Mouse (Mus musculus) MEL (cell line): ENCODE measurements at regions not wholly inside any gene's neighbourhood (a gene's known extent, or its start where the extent isn't known, plus 50 kb on each side); places are given as distances from the start of the nearest gene placed in this dataset.

ENCODE experiments used
- DNase-seq: peaks from one replicate; pipeline ENCODE4 v3.0.0; 2011; ENCODE audit warnings: low read depth, low spot score
- H3K27ac ChIP-seq: 2 replicates; pipeline ENCODE4 v1.5.1; 2012; ENCODE audit warnings: low read depth, mild to moderate bottlenecking, control low read depth, low read length, moderate library complexity; ENCODE audit not compliant: control insufficient read depth
- H3K27me3 ChIP-seq, 2 experiments: fragments of 150-350 bp in 1 of 2; sonication (generic) in 1 of 2; 2 replicates each; pipeline ENCODE4 v1.6.1; 2012; ENCODE audit warnings: low read length in 2 of 2, mild to moderate bottlenecking in 2 of 2, improper control_type of control experiment in 1 of 2, moderate library complexity in 1 of 2; ENCODE audit not compliant: insufficient read depth in 2 of 2, control insufficient read depth in 1 of 2
- H3K36me3 ChIP-seq, 2 experiments: 2 replicates each; pipeline ENCODE4 v1.6.1; 2012 to 2014; ENCODE audit warnings: low read length in 2 of 2, improper control_type of control experiment in 1 of 2, inconsistent platforms in 1 of 2, mild to moderate bottlenecking in 1 of 2; ENCODE audit not compliant: insufficient read depth in 2 of 2, control insufficient read depth in 1 of 2
- H3K4me1 ChIP-seq, 2 experiments: fragments of 150-350 bp in 1 of 2; sonication (generic) in 1 of 2; 2 replicates each; pipeline ENCODE4 v1.6.1; 2012; ENCODE audit warnings: low read length in 2 of 2, improper control_type of control experiment in 1 of 2, mild to moderate bottlenecking in 1 of 2; ENCODE audit not compliant: insufficient read depth in 2 of 2, control insufficient read depth in 1 of 2
- H3K4me3 ChIP-seq, 2 experiments: fragments of 150-350 bp in 1 of 2; sonication (generic) in 1 of 2; 2 replicates each; pipeline ENCODE4 v1.5.1; 2012; ENCODE audit warnings: low read depth in 2 of 2, low read length in 2 of 2, mild to moderate bottlenecking in 2 of 2, moderate library complexity in 2 of 2, control low read depth in 1 of 2, improper control_type of control experiment in 1 of 2; ENCODE audit not compliant: control insufficient read depth in 1 of 2, insufficient read depth in 1 of 2
- H3K79me2 ChIP-seq: 2 replicates; pipeline ENCODE4 v1.6.1; 2012; ENCODE audit warnings: mild to moderate bottlenecking, low read length, moderate library complexity; ENCODE audit not compliant: control insufficient read depth, poor library complexity, insufficient read depth
- H3K9ac ChIP-seq: 2 replicates; pipeline ENCODE4 v1.6.1; 2012; ENCODE audit warnings: low read depth, mild to moderate bottlenecking, control low read depth, low read length, moderate library complexity; ENCODE audit not compliant: control insufficient read depth, poor library complexity, severe bottlenecking
- H3K9me3 ChIP-seq: fragments of 150-350 bp; sonication (generic); replicated peaks from 2 replicates; pipeline ENCODE4 v1.6.1; 2012; ENCODE audit warnings: mild to moderate bottlenecking, low read length, improper control_type of control experiment, moderate library complexity; ENCODE audit not compliant: insufficient read depth
- BHLHE40 ChIP-seq: IDR thresholded peaks from 2 replicates; pipeline ENCODE4 v1.6.1; 2012; ENCODE audit warnings: low read depth, mild to moderate bottlenecking, inconsistent platforms, low read length, improper control_type of control experiment, borderline replicate concordance
- CHD1 ChIP-seq: IDR thresholded peaks from 2 replicates; pipeline ENCODE4 v1.6.1; 2012; ENCODE audit warnings: low read depth, mild to moderate bottlenecking, inconsistent platforms, low read length, improper control_type of control experiment
- CHD2 ChIP-seq: IDR thresholded peaks from 2 replicates; pipeline ENCODE4 v1.6.1; 2011; ENCODE audit warnings: low read length, improper control_type of control experiment
- CTCF ChIP-seq, 3 experiments: IDR thresholded peaks in 2 of 3; conservative IDR thresholded peaks in 1 of 3; 2 replicates each; pipeline ENCODE4 v1.5.1; 2011 to 2012; ENCODE audit warnings: low read length in 3 of 3, low read depth in 2 of 3, mild to moderate bottlenecking in 2 of 3, improper control_type of control experiment in 1 of 3, inconsistent platforms in 1 of 3, mixed read lengths in 1 of 3, moderate library complexity in 1 of 3; ENCODE audit not compliant: control insufficient read depth in 1 of 3, insufficient read depth in 1 of 3, poor library complexity in 1 of 3, severe bottlenecking in 1 of 3
- E2F4 ChIP-seq: IDR thresholded peaks from 2 replicates; pipeline ENCODE4 v1.6.1; 2011; ENCODE audit warnings: low read depth, low read length, improper control_type of control experiment, borderline replicate concordance
- EP300 ChIP-seq, 2 experiments: IDR thresholded peaks; 2 replicates each; pipeline ENCODE4 v1.6.1; 2011; ENCODE audit warnings: improper control_type of control experiment in 2 of 2, low read length in 2 of 2, low read depth in 1 of 2, mild to moderate bottlenecking in 1 of 2
- ETS1 ChIP-seq: IDR thresholded peaks from 2 replicates; pipeline ENCODE4 v1.6.1; 2012; ENCODE audit warnings: low read depth, mild to moderate bottlenecking, inconsistent platforms, low read length, improper control_type of control experiment, moderate library complexity
- GABPA ChIP-seq: IDR thresholded peaks from 2 replicates; pipeline ENCODE4 v1.6.1; 2012; ENCODE audit warnings: low read depth, mild to moderate bottlenecking, inconsistent platforms, low read length, improper control_type of control experiment, moderate library complexity
- GATA1 ChIP-seq: IDR thresholded peaks from 2 replicates; pipeline ENCODE4 v1.6.1; 2011; ENCODE audit warnings: low read depth, low read length, improper control_type of control experiment
- HCFC1 ChIP-seq: IDR thresholded peaks from 2 replicates; pipeline ENCODE4 v1.6.1; 2012; ENCODE audit warnings: low read depth, mild to moderate bottlenecking, inconsistent platforms, low read length, improper control_type of control experiment, moderate library complexity
- JUND ChIP-seq: IDR thresholded peaks from 2 replicates; pipeline ENCODE4 v1.6.1; 2011; ENCODE audit warnings: low read depth, mild to moderate bottlenecking, improper control_type of control experiment, low read length
- MAFK ChIP-seq: IDR thresholded peaks from 2 replicates; pipeline ENCODE4 v1.6.1; 2011; ENCODE audit warnings: low read depth, mild to moderate bottlenecking, low read length, improper control_type of control experiment, borderline replicate concordance
- MAZ ChIP-seq: IDR thresholded peaks from 2 replicates; pipeline ENCODE4 v1.6.1; 2012; ENCODE audit warnings: low read depth, mild to moderate bottlenecking, inconsistent platforms, low read length, improper control_type of control experiment
- MEF2A ChIP-seq: IDR thresholded peaks from 2 replicates; pipeline ENCODE4 v1.6.1; 2014; ENCODE audit warnings: low read depth, mild to moderate bottlenecking, inconsistent platforms, low read length, improper control_type of control experiment; ENCODE audit not compliant: poor library complexity, insufficient replicate concordance, severe bottlenecking; ENCODE audit errors: extremely low read depth
- MXI1 ChIP-seq: IDR thresholded peaks from 2 replicates; pipeline ENCODE4 v1.6.1; 2011; ENCODE audit warnings: mild to moderate bottlenecking, low read depth, low read length, improper control_type of control experiment
- MYB ChIP-seq: IDR thresholded peaks from 2 replicates; pipeline ENCODE4 v1.6.1; 2011; ENCODE audit warnings: mild to moderate bottlenecking, low read depth, low read length, improper control_type of control experiment
- MYC ChIP-seq: IDR thresholded peaks from 2 replicates; pipeline ENCODE4 v1.6.1; 2011; ENCODE audit warnings: low read depth, mild to moderate bottlenecking, low read length, improper control_type of control experiment, moderate library complexity
- NELFE ChIP-seq: IDR thresholded peaks from 2 replicates; pipeline ENCODE4 v1.6.1; 2011; ENCODE audit warnings: low read depth, low read length, improper control_type of control experiment
- POLR2A ChIP-seq, 2 experiments: IDR thresholded peaks; 2 replicates each; pipeline ENCODE4 v1.6.1; 2011 to 2012; ENCODE audit warnings: low read length in 2 of 2, mild to moderate bottlenecking in 2 of 2, control low read depth in 1 of 2, improper control_type of control experiment in 1 of 2, low read depth in 1 of 2, moderate library complexity in 1 of 2; ENCODE audit not compliant: control insufficient read depth in 1 of 2, insufficient read depth in 1 of 2, poor library complexity in 1 of 2
- POLR2AphosphoS2 ChIP-seq: IDR thresholded peaks from 2 replicates; pipeline ENCODE4 v1.6.1; 2011; ENCODE audit warnings: low read length, improper control_type of control experiment
- POLR2AphosphoS5 ChIP-seq: IDR thresholded peaks from 2 replicates; pipeline ENCODE4 v1.6.1; 2012; ENCODE audit warnings: low read depth, borderline replicate concordance, mild to moderate bottlenecking, inconsistent platforms, low read length, moderate library complexity, mixed read lengths
- RAD21 ChIP-seq: IDR thresholded peaks from 2 replicates; pipeline ENCODE4 v1.6.1; 2011; ENCODE audit warnings: mild to moderate bottlenecking, low read depth, low read length, improper control_type of control experiment
- RCOR1 ChIP-seq: IDR thresholded peaks from 2 replicates; pipeline ENCODE4 v1.6.1; 2012; ENCODE audit warnings: low read depth, mild to moderate bottlenecking, inconsistent platforms, low read length, improper control_type of control experiment
- SIN3A ChIP-seq: IDR thresholded peaks from 2 replicates; pipeline ENCODE4 v1.6.1; 2012; ENCODE audit warnings: low read length, improper control_type of control experiment, inconsistent platforms
- SMC3 ChIP-seq: IDR thresholded peaks from 2 replicates; pipeline ENCODE4 v1.6.1; 2011; ENCODE audit warnings: low read depth, low read length, improper control_type of control experiment
- TAL1 ChIP-seq: IDR thresholded peaks from 2 replicates; pipeline ENCODE4 v1.6.1; 2012; ENCODE audit warnings: mild to moderate bottlenecking, inconsistent platforms, low read length, moderate library complexity, mixed read lengths
- TBP ChIP-seq: IDR thresholded peaks from 2 replicates; pipeline ENCODE4 v1.8.0; 2011; ENCODE audit warnings: low read depth, low read length, improper control_type of control experiment
- TCF12 ChIP-seq: IDR thresholded peaks from 2 replicates; pipeline ENCODE4 v1.6.1; 2014; ENCODE audit warnings: low read depth, mild to moderate bottlenecking, inconsistent platforms, low read length, improper control_type of control experiment, moderate library complexity
- USF1 ChIP-seq: IDR thresholded peaks from 2 replicates; pipeline ENCODE4 v1.6.1; 2014; ENCODE audit warnings: low read depth, mild to moderate bottlenecking, inconsistent platforms, low read length, improper control_type of control experiment, moderate library complexity
- USF2 ChIP-seq, 2 experiments: IDR thresholded peaks; 2 replicates each; pipeline ENCODE4 v1.6.1; 2011 to 2012; ENCODE audit warnings: improper control_type of control experiment in 2 of 2, low read length in 2 of 2, borderline replicate concordance in 1 of 2, inconsistent platforms in 1 of 2, low read depth in 1 of 2, mild to moderate bottlenecking in 1 of 2; ENCODE audit not compliant: insufficient read depth in 1 of 2
- ZC3H11A ChIP-seq: IDR thresholded peaks from 2 replicates; pipeline ENCODE4 v1.6.1; 2012; ENCODE audit warnings: low read depth, mild to moderate bottlenecking, inconsistent platforms, low read length, improper control_type of control experiment
- ZKSCAN1 ChIP-seq: IDR thresholded peaks from 2 replicates; pipeline ENCODE4 v1.6.1; 2012; ENCODE audit warnings: low read depth, mild to moderate bottlenecking, inconsistent platforms, low read length, improper control_type of control experiment, moderate library complexity
- ZMIZ1 ChIP-seq: IDR thresholded peaks from 2 replicates; pipeline ENCODE4 v1.6.1; 2012; ENCODE audit warnings: low read depth, mild to moderate bottlenecking, inconsistent platforms, low read length, improper control_type of control experiment, moderate library complexity
- ZNF384 ChIP-seq: IDR thresholded peaks from 2 replicates; pipeline ENCODE4 v1.6.1; 2012; ENCODE audit warnings: low read depth, mild to moderate bottlenecking, inconsistent platforms, low read length, improper control_type of control experiment

DNA sequence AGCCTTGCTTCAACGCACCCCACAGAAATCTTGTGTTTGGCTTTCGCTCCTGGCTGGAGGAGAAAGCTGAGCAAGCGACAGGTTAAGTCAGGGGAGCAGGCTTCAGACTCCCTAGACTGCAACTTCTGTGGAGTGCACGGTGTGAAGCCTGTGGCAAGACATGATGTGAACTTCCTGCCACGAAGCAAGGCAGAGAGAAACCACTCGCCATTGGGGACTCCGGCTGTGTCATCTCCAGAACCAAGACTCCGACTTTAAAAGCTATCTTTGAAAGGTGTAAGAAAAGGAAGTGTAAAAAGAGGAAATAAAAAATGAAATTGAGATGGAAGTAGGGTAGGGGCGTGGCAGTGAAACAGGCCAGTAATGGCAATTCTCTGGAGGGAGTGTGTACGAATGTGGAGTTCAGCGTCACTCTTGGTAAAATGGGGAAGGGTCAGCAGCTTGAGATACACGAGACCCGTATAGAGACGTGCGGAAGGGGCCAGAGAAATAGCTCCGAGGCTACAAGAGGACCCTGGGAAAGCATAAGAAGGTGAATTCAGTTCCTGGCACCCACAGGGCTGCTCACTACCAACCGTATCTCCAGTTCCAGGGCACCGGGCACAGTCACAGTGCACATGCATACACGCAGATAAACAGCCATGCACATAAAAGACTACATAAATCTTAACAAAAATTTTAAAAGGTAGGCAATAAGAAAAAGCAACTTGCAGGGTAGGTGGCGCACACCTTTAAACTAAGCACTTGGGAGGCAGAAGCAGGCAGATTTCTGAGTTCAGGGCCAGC is 57.1 kb upstream of the Larp1 start (continued):
- TF ChIP-seq USF2 (IDR thresholded peaks at IDR 0.05; ENCODE audit: borderline replicate concordance in 1 of 2, insufficient read depth in 1 of 2, low read depth in 1 of 2, low read length in 2 of 2): no peak
- peak; percentile 28; the same call in 1 of the 2 replicates for TF ChIP-seq RCOR1
- TF ChIP-seq ZC3H11A: peak; percentile 33; the same call in 1 of the 2 replicates
- TF ChIP-seq, all 39 proteins: peak for 17

DNA sequence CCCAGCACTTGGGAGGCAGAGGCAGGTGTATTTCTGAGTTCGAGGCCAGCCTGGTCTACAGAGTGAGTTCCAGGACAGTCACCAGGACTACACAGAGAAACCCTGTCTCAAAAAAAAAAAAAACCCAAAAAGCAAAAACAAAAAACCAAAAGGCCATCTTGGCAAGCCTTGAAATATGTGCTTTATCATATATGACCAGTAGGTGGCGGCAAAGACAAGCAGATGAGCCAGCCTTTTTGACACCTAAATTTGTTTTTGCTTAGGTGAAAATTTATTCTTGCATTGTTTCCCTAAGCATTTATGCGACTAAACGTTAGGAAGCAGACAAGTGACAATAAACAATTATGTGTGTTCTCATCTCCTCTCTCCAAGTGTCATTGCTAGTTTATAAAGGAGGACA is 57.9 kb upstream of the Larp1 start:
- no peaks in the 10 kb centered on the region for H3K79me2 ChIP-seq
- no peaks in the 10 kb centered on the region for H3K9me3 ChIP-seq
- no peak overlapping the region for H3K27ac ChIP-seq
- peaks cover 10 to 27% of the 10 kb centered on the region in 2 experiments for H3K4me1 ChIP-seq
- H3K27me3 ChIP-seq: no peaks in the 10 kb centered on the region
- H3K36me3 ChIP-seq: peaks cover 0 to 23% of the 10 kb centered on the region in 2 experiments; a peak in 2 of 4 replicates
- peak overlapping the region; percentile 51; the same call in 1 of the 2 replicates for H3K9ac ChIP-seq
- peak overlapping the region; percentile 50 to 58 for H3K4me3 ChIP-seq
- DNase-seq: peak; percentile 91
- TF ChIP-seq MAZ: no peak
- no peak for TF ChIP-seq POLR2AphosphoS5
- no peak; the same call in 1 of the 2 replicates for TF ChIP-seq JUND
- TF ChIP-seq RAD21: peak; percentile 92
- TF ChIP-seq MYB: no peak
- no peak for TF ChIP-seq GABPA
- TF ChIP-seq ETS1: 0 out of 2 replicates have a peak, but pooled peaks have one; percentile 6
- no peak for TF ChIP-seq NELFE
- no peak for TF ChIP-seq CHD1
- no peak for TF ChIP-seq HCFC1
- TF ChIP-seq SIN3A: peak; percentile 42; the same call in 1 of the 2 replicates
- TF ChIP-seq EP300 (IDR thresholded peaks at IDR 0.05; ENCODE audit: low read depth in 1 of 2, low read length in 2 of 2): no peak
- TF ChIP-seq ZMIZ1: no peak
- peak; percentile 41 to 79 (median 52) for TF ChIP-seq CTCF (IDR thresholded peaks at IDR 0.05 in 2 of 3, conservative IDR thresholded peaks at IDR 0.05 in 1 of 3; ENCODE audit: control insufficient read depth in 1 of 3, insufficient read depth in 1 of 3, low read depth in 2 of 3, low read length in 3 of 3, poor library complexity in 1 of 3, severe bottlenecking in 1 of 3)
- no peak for TF ChIP-seq E2F4
- TF ChIP-seq POLR2A (IDR thresholded peaks at IDR 0.05; ENCODE audit: control insufficient read depth in 1 of 2, insufficient read depth in 1 of 2, low read depth in 1 of 2, low read length in 2 of 2, poor library complexity in 1 of 2): no peak
- TF ChIP-seq TAL1: no peak
- no peak for TF ChIP-seq MYC
- no peak for TF ChIP-seq USF1
- no peak for TF ChIP-seq CHD2
- peak; percentile 69; the same call in 1 of the 2 replicates for TF ChIP-seq ZKSCAN1
- TF ChIP-seq BHLHE40: no peak
- no peak for TF ChIP-seq MAFK
- no peak for TF ChIP-seq MEF2A
- TF ChIP-seq MXI1: peak; percentile 4; the same call in 1 of the 2 replicates
- no peak for TF ChIP-seq TBP
- peak; percentile 90 for TF ChIP-seq ZNF384
- TF ChIP-seq POLR2AphosphoS2: no peak
- TF ChIP-seq SMC3: peak; percentile 80
- TF ChIP-seq TCF12: no peak
- TF ChIP-seq GATA1: no peak
- no peak for TF ChIP-seq USF2 (IDR thresholded peaks at IDR 0.05; ENCODE audit: borderline replicate concordance in 1 of 2, insufficient read depth in 1 of 2, low read depth in 1 of 2, low read length in 2 of 2)
- TF ChIP-seq RCOR1: no peak
